Mouse (Mus musculus) gastrocnemius, postnatal 10 days (tissue): Measurements from ENCODE around the gene Paip2b. TPM values are rescaled to one million over a fixed set of nuclear protein-coding genes. Genes with fewer than 3 reads are reported as not detected.
A peak's percentile ranks its signal among the peaks of the same experiment; 100 is the strongest.
"Not testable (repeated sequence)": the region's sequence is repeated elsewhere in the genome, so short reads cannot be mapped to it uniquely, and the experiment has no call there.

Experiments used
- DNase-seq: peaks from one replicate; pipeline ENCODE4 v3.0.0; 2021; ENCODE audit warnings: mixed read lengths
- long read RNA-seq, 2 experiments: library from polyadenylated mRNA; stranded (forward); transcript quantifications; one replicate each; pipeline ENCODE4 v2.0.0; 2021
- total RNA-seq, 2 experiments: library from RNA; stranded (reverse); gene quantifications; 2 replicates each; pipeline ENCODE4 v1.2.3; 2021

Gene Paip2b
- 10 to 100 TPM; 30.5 to 36.5 TPM for total RNA-seq
- long read RNA-seq, experiment 1, partial matches to known transcripts, result 0 of 8 reads
- long read RNA-seq, experiment 1, other reads (novel, unspliced or antisense), result 5 of 8 reads
- long read RNA-seq, experiment 2, partial matches to known transcripts, result 0 of 5 reads
- long read RNA-seq, experiment 2, other reads (novel, unspliced or antisense), result 4 of 5 reads

DNA sequence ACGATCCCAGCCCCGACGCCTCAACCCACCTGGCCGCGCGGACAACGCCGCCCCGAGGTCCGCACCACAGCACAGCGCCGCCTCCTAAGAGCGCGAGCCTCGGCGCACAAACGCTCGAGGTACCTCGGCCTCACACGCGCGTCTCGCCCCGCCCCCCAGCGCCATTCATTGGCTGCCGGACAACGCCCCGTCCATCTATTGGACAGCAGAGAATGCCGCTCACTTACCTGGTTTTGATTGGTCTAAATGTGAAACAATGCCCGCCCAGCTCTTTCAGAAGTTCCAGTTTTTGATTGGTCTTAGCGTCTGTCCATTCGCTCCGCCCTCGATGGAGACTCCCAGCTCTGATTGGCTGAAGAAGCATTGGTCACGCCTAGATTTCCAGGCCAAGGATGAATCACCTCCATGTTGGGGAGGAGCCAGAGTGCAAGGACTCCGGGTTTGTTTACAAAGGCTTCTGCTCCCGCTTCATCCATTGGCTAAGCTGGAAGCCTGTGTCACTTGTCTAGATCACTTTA, at the start of gene Paip2b:
Gene Paip2b, minus strand, starts transcription at position 136 of the 518 bp plus-strand sequence.
- peak; percentile 98 for DNase-seq

DNA sequence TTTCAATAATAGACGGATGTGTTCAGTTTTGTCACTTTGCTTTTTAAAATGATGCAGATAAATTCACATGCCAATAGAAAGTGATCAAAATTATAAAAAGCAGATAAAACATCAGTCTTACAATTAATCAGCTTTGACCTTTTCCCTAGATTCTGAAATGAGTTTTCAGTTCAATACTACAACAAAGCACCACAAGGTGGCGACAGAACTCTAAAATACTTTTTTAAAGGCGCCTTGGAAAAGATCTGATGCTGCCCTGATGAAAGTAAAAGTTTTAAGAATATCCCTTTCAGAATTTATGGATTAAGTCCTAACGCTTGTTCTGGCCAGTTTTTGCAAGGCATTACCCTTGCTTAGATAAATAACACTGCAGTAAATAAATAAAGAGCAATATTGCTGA, 48.3 kb upstream of the Paip2b start:
- DNase-seq, result peak; percentile 48

DNA sequence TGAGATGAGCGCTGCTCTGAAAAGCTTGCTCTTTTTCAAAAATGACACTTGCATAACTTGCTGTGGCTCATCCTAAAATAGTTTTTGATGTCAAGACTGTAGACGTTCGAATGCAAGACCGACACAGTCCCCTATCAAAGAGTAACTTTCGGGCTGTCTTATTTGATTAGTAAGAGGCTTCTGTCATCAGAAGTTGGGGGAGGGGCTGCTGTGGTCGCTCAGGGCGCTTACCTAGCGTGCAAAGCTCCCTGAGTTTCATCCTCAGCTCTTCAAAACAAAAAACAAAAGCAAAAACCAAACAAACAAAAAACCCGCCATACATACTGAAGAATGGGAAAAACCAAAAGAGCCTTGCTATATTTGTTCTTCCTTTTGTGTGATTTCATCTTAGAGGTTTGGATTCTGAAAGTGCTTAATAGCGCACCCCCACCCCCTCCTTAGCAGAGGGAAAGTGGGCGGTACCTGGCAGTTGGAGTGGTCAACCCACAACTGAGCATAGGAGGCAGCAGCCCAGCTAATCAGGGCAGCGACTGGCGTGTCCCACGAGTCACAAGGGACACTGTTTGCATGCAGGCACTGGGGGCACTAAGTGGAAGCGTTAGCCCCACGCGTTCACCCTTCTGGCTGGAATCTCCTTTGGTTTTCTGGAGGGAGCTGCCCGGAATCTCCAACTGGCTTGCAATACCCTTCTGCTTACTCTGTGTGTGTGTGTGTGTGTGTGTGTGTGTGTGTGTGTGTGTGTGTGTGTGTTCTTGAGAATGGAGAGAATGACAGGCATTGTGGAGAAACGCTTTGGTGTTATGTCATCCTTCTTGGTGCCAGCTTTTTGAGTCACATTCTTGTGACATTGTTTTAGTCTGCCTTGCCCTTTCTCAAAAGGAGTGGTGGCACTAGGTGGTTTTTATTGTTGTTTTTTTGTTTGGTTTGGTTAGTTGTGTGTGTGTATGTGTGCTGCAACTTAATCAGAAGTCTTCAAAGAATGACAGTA, 36.4 kb upstream of the Paip2b start:
- peak; percentile 45 for DNase-seq

DNA sequence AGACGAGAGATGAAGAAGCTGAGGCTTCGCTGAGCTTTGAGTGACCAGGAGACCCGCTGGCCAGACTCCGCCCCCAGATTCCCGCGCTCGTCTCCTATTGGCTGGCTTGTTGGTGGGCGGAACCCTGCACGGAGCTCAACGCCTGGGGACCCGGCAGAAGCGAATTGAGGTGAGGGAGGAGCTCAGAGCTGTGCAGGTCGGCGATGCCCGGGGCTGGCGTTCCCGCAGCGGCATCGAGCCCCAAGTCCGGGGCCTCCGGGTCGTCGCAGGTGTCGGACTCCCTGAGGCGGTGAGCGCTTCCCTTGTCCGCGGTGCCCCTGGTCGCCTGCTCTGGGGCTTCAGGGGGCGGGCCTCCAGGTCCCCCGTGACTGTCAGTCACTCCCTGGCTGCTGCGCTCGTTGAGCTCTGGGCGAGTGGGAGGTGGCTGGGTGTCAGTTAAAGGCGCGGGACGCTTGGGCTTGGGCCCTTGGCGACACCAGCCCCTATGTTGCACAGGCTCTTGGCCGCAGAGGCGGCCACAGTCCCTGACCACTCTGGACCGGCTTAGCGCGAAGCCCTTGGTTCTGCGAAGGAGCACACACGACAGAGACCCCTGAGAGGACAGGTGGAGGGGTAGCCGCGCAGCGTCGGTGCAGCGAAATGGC, 35.5 kb upstream of the Paip2b start, which contains the start of gene Zfp638:
Gene Zfp638, plus strand, starts transcription at position 156 of the 644 bp plus-strand sequence.
- DNase-seq, result peak; percentile 90

DNA sequence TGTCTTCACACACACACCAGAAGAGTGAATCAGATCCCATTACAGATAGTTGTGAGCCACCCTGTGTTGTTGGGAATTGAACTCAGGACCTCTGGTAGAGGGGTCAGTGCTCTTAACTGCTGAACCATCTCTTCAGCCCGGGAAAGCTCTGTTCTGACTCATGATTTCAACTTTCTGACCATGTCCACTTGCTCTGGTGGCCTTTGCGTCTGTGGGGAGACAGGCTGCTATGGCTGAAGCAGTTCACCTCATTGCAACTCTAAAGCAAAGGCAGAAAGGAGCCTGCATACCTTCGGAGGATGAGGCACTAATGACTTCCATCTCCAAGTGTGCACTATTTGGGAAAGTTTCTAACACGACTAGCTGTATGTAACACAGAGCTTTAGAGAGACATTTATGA, 34.9 kb upstream of the Paip2b start:
- no peak for DNase-seq

DNA sequence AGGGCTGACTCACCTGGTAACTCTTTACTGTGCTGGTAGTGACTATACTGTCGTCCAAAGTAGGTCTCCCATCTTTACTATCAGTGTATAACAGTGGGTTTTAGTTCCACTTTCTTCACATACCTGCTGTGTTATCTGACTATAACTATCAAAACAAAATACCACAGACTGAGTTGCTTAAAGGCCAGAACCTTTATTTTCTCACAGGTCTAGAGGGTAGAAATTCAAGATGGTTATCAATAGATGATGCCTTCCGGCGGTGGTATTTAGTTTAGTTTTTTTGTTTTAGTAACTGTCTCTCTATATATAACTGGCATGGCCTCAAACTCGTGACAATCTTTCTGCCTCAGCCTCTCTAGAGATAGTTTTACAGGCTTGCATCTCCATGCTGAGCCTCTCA, 32.0 kb upstream of the Paip2b start:
- DNase-seq, result no peak

DNA sequence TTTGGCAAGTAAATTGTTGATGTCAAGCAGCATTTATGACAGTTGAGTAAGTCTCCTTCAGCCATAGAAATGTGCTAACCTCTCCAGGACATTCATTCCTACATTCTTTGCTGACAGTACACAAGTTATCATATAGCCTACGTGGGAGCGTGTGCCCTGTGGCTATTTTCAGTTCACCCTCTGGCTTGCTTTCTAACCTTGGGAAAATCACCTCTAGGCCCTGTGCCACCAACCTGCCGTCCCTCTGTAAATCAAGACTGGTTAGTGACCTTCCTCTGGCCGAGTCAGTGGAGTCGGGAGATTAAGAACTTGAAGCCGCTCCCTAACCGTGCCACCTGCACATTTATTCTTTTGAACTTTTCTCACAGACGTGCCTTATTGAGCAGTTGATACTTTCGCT, 28.5 kb upstream of the Paip2b start:
- DNase-seq, result peak; percentile 32

DNA sequence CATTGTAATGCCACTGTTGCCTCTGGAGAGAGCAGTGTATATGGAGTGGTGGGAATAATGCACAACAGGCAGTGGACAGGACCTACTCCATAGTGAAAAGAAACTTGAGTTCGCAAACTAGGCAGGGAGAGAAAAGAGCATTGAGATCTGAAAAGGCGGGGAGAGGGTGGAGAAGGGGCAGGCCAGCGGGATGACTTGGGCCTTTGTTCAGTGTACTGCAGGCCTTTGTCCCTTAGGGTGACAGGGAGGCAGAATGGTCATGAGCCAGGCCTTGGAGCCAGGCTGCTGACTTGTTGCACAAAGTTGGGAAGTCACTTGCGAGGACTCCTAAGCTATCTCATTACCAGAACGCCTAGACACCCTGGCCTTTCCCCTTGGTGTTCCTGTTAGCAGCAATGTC, 25.9 kb upstream of the Paip2b start:
- DNase-seq, result no peak

DNA sequence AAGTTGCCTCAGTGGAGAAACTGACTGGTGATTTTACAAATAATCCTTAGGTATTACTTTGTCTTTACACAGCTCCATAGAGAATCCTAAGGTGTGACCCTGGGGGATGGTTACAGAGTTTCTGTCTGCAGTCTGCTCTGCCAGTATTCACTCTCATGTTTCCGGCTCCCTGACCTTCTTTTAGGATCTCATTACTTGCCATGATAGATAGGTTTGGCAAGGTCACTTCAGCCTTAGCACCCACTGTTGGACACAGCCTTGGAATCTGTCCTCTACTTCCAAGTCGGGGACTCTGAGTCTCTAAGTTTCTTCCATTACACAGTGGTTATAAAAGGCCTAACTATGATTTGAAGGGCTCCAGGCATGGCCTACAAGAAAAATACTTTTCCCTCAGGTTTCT, 17.9 kb upstream of the Paip2b start:
- DNase-seq, result no peak

DNA sequence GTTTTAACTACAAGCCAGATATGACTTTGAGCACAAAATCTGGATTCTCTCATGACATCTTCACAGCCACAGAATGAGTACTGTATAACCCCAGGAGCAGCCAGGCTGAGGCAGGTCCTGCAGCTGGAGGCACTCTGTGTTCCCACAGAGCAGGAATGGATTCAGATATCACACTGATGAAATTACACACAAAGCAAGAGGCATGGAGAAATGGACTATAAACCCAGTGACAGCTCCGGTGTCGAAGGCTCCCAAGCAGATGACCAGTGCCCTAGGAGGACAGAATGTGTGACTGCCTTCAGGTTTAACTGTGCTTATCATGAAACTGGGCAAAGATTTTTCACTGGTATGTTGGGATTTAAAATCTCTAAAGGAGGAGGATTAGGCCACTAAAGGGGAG, 14.6 kb upstream of the Paip2b start:
- no peak for DNase-seq

DNA sequence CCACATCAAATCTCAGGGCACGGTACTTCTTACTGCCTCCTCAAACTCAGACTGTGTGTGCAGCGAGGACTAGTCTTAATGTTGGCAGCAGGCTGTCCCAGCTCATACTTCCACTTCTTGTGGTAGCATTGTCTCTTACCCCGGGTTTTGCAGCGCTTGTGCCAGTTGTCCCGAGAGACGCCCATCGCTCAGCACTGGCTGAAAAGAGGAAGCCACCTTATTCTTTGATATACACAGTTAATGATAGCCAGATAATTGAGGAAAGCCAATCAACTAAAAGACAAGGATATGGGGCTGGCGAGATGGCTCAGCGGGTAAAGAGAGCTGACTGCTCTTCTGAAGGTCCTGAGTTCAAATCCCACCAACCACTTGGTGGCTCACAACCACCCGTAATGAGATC, 13.4 kb upstream of the Paip2b start:
- no peak for DNase-seq

DNA sequence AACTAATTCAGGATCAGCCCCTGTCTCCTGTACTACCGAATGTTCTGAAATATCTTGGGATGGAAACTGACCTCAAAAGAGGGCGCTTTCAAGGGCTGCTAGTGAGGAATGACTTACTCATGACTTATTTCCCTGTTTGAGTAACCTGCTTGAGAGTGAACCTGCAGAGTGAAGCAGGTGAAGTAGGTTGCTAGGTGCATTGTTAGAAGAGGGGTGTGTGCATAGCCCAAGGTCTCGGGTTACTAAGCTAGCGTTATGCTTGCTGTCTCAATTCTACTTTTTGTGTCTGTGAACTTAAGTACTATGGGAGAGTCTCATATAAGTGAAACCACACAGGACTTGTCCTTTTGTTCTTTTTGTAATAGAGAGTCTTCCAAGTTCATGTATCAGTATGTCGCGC, 8.5 kb upstream of the Paip2b start:
- DNase-seq, result no peak

DNA sequence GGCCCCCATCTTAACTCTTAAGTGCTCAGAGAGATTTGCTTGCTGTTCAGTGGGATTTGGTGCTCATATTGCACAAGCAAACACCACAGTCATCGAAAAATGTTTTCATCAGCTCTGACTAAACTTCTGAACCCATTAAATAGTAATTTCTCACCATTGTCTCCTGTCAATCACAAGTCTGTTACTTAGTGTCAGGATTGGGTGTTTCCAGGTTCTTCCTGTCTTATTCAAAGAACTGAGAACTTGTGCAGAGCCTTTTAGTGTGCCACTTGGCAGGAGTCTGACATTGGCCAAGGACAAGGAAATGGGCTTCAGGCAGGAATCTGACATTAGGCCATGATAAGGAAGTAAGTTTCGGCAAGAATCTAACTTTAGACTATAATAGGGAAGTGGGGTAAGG, 6.5 kb upstream of the Paip2b start:
- no peak for DNase-seq

DNA sequence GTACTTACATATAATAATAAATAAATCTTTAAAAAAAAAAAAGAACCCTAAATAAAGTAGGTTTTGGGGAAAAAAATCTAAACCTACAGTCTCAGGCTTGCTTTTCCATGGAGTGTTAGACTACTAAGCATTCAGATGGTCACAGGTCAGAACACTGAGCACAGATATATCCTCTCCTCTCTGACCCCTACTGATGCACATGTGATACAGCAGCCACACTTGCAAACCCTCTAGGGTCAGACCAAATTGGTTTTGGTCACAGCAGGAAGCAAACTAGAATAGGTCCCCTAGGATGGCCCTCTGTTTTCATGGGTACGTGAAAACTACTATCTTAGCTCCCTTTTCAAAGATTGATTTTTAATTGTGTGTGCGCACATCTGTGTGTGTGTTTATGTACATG, 5.3 kb upstream of the Paip2b start:
- DNase-seq, result no peak

DNA sequence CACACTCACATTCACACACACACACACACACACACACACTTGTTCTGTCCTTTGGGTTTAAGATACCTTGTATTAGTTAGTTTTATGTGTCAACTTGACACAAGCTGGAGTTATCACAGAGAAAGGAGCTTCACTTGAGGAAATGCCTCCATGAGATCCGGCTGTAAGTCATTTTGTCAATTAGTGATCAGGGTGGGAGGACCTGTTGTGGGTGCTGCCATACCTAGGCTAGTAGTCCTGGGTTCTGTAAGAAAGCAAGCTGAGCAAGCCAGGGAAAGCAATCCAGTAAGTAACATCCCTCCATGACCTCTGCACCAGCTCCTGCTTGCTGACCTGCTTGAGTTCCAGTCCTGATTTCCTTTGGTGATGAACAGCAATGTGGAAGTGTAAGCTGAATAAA, 852 bp upstream of the Paip2b start:
- DNase-seq, result not testable (repeated sequence)

DNA sequence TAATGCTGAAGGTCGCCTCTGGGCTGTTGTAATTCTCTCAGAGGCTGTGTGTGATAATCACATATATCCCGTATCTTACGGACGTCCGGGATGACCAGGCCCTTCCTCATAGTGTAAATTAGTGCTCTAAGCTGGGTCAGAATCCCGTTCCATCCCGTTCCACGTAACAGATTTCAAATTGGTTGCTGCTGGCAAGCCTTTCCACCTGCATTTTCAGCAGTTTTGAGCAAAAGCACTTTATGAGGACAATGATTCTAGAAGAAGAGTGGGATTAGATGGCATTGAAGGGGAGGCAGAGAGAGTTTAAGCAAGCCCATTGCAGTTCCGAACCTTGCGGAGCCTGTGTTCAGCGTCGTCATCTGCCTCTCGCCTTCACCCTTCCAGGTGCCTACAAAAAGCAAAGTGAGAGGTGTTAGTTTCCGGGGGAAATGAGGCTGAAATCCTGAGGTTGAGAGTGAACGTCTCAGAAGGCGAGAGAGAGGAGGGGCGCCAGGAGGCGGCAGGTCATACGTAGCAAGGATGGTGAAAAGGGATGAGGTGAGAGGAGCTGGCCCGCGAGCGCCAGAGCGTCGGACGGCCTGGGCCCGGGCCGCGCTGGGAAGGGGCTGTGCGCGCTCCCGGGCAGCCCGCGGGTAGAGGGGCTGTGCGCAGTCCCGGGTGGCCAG, 468 bp downstream of the Paip2b start:
- DNase-seq, result no peak

DNA sequence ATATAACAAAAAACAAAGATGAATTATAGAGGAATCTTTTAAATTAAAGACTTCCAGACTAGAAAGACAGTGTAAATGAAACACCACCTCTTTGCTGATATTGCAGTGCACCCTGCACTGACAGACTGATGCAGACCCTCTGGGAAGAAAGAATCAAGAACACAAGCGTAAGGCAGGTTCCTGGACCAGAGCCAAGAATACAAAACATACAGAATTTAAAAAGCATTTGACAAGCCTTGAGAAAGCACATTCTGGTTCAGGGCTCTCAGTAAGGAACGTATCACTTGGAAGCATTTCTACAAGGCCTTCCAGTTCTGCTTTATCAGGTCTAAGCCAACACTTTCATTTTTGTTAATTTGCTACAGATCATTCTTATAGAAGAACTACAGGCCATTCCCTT, 9.7 kb downstream of the Paip2b start:
- DNase-seq, result no peak

DNA sequence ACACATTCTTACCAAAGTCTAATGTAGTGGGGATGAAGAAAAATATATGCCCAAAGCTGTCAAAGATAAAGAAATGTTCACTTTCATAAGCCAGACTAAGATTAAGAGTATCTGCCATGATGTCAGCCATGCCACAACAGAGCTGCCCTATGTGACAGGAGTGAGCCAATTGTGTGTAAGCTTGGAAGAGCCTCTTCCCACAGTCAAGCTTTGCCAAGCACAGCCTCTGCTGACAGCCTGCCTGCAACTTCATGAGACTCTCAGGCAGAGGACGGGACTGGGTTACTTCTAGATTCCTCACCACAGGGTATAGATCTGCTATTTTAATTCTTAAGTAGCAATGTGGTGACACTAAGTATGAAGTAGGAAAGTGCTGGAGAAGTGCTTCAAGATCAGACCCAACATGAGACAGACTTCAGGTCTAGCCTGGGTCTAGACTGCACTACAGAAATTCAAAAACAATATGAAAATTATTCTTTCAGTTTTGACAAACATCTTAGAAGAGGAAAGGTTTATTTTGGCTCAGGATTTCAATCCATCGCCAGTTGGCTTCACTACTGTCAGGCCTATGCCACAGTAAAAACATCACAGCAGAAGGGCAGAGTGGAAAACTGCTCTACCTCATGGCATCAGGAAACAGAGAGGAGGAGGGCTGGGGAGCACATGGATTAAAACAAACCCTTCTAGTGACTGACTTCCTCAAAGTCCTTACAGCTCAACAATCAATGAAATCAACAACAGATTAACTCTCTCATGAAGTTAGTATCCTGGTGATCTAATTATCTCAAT, 10.6 kb downstream of the Paip2b start:
- no peak for DNase-seq

DNA sequence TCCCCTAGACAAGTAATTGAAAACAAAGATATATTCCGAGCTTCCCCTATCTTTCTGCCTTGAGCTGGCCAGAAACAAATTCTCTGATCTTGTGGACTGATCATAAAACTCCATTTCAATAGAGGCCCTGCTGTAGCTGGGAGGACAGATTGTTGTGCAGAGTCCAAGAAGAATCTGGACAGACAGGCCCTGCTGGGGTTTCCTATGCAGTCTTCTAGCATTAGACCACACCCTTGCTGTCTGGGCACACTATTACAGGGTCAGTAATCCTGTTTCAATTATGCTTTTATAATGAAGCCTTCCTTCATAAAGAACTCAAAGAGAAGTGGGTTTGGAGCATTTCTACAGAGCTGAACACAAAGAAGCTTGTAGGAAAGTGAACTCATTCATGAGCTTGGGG, 12.5 kb downstream of the Paip2b start:
- no peak for DNase-seq

DNA sequence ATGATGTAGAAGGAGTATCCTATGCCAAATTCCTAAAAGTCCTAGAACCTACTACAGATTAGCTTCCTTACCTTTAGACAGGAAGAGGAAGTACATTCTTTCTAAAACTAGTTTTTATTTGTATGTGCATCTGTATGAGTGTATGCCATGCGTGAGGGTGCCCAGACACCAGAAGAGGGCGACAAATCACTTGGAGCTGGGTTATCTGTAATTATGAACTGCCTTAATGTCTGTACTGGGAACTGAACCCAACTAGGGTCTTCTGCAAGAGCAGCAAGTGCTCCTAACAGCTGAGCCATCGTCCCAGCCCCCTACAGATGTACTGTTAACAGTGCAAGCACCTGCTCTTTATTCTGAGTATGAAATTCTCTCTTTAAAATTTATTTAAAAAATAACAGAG, 15.7 kb downstream of the Paip2b start:
- no peak for DNase-seq

DNA sequence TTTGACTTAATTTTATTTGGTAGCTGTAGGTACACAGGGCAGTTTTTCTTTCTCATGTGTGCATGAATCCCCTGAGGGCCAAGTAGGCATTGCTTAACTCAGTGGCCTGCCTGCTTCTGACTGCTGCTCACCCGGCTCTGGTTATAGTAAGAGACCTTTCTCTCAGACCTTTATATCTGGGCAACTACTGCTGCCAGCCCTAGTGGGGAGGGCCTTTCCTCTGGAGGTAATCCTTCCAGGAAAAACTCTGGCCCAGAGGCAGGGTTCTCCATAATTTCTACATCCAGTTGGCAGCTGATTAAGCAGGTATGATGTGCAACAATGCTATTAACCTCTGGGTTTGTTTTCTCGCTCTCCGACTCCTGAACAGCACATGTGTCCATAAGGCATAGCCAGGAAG, 28.7 kb downstream of the Paip2b start:
- DNase-seq, result no peak

DNA sequence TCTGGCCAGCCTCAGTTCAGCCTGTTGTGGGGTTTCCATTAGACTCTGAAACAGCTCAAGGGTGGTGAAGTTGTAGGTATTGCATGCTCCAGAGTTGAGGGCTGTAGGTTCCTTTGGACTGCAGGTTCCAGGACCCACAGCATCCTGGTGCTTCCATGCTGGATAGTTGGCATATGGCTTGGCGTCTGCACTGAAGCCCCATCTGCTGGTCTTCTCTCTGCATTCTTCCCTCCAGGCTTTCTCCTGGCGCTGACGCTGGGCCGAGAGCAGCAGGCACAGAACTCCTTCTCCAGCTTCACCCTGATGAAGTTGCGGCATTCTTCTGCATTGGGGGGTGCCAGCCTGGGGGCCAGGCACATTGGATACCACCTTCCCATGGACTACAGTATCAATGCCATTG, 29.5 kb downstream of the Paip2b start:
- no peak for DNase-seq
